Comparison of ENCODE assay signal across 9 mouse cellular contexts in the genomic region with DNA sequence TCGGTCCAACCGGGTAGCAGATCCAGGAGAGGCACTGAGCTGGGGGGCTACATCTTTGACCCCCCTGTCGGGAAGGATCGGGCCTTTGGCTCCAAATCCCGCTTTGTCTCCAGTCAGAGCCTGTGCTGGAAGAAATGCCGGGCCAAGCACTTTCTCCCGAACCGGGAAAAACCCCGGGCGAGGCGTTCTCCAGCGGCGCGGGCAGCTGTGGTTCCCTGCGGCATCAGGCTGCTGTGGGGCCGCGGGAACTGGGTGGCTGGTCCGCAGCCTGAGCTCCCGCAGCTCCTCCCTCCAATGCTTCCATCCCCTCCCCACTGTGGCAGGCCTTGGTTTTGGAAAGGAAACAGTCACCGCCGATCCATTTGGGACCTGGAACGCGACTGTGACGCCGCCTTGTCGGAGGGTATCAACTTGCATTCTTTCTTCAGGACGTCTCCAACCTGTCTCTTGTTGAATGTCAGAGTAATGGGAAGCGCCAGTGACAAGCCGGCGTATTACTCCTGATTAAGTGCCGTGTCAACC. TPM values are rescaled to one million over a fixed set of nuclear protein-coding genes. Genes with fewer than 3 reads are reported as not detected.
DNase-seq lines count a peak whose midpoint lies in the region; ATAC-seq and TF ChIP-seq lines count a peak whose summit lies in the region.
"Had no signal": no experiment of that assay in that cellular context is flagged by ENCODE, and none has a peak within 500 bp of the region (broad histone marks: within the 10 kb centered on the region; RNA-seq: fewer than 3 reads in every experiment).

No protein-coding gene starts in this region.

- no peaks in the 10 kb centered on the region for H3K4me1 ChIP-seq in ES-Bruce4 (ENCODE audit: control insufficient read depth, insufficient read depth, low read length)
- peaks cover 41% of the 10 kb centered on the region for H3K4me1 ChIP-seq in forebrain, embryonic 15.5 days
- peaks cover 34% of the 10 kb centered on the region for H3K4me1 ChIP-seq in limb, embryonic 15.5 days

- no peak for TF ChIP-seq POLR2A in ES-Bruce4 (IDR thresholded peaks at IDR 0.05; ENCODE audit: insufficient read depth, low read length)

- H3K9ac ChIP-seq in ES-Bruce4 (ENCODE audit: low read depth, poor library complexity, severe bottlenecking): peak overlapping the region; percentile 79
- H3K9ac ChIP-seq in forebrain, embryonic 15.5 days (replicated peaks): no peak overlapping the region
- H3K9ac ChIP-seq in limb, embryonic 15.5 days: no peak overlapping the region

- TF ChIP-seq CTCF in ES-Bruce4 (IDR thresholded peaks at IDR 0.05; ENCODE audit: low read depth, low read length): no peak

- H3K4me2 ChIP-seq in forebrain, embryonic 15.5 days (replicated peaks): peak overlapping the region; percentile 64
- peak overlapping the region; percentile 93 for H3K4me2 ChIP-seq in limb, embryonic 15.5 days

- H3K36me3 ChIP-seq in ES-Bruce4 (ENCODE audit: control insufficient read depth, insufficient read depth, low read length, poor library complexity, severe bottlenecking): no peaks in the 10 kb centered on the region
- no peaks in the 10 kb centered on the region for H3K36me3 ChIP-seq in forebrain, embryonic 15.5 days
- no peaks in the 10 kb centered on the region for H3K36me3 ChIP-seq in limb, embryonic 15.5 days

- H3K9me3 ChIP-seq in ES-Bruce4 (replicated peaks; ENCODE audit: control insufficient read depth, insufficient read depth, low read length, poor library complexity, severe bottlenecking): no peaks in the 10 kb centered on the region
- H3K9me3 ChIP-seq in forebrain, embryonic 15.5 days: no peaks in the 10 kb centered on the region
- H3K9me3 ChIP-seq in limb, embryonic 15.5 days: no peaks in the 10 kb centered on the region

- no peak for ATAC-seq in forebrain, embryonic 15.5 days (replicated peaks)
- no peak for ATAC-seq in limb, embryonic 15.5 days (ENCODE audit: insufficient number of reproducible peaks, low FRiP score, low TSS enrichment, low read depth)

- peaks cover 40% of the 10 kb centered on the region for H3K27me3 ChIP-seq in ES-Bruce4 (ENCODE audit: control insufficient read depth, insufficient read depth, low read length, poor library complexity, severe bottlenecking)
- peaks cover 86% of the 10 kb centered on the region for H3K27me3 ChIP-seq in forebrain, embryonic 15.5 days
- H3K27me3 ChIP-seq in limb, embryonic 15.5 days: peaks cover 96% of the 10 kb centered on the region

- under 1% methylated on average over 31 of the region's 31 CpGs for WGBS in forebrain, embryonic 15.5 days
- under 1% methylated on average over 31 of the region's 31 CpGs for WGBS in limb, embryonic 15.5 days

- peak overlapping the region; percentile 80 for H3K4me3 ChIP-seq in ES-Bruce4 (ENCODE audit: low read depth, low read length)
- H3K4me3 ChIP-seq in forebrain, embryonic 15.5 days: peak overlapping the region; percentile 40
- H3K4me3 ChIP-seq in limb, embryonic 15.5 days: peak overlapping the region; percentile 50

- DNase-seq in embryo, embryonic 10.5 days (ENCODE audit: low spot score): peak; percentile 55
- DNase-seq in embryo, embryonic 9.5 days (ENCODE audit: extremely low spot score): no peak
- no peak for DNase-seq in frontal cortex, adult 2 months (ENCODE audit: extremely low spot score in 1 of 2, low spot score in 1 of 2)
- no peak for DNase-seq in adrenal gland, adult 2 months
- DNase-seq in spleen, postnatal 14 days (ENCODE audit: low spot score in 2 of 2): no peak

- no peak overlapping the region for H3K27ac ChIP-seq in ES-Bruce4 (ENCODE audit: insufficient read depth, low read length)
- no peak overlapping the region for H3K27ac ChIP-seq in forebrain, embryonic 15.5 days (replicated peaks)
- no peak overlapping the region for H3K27ac ChIP-seq in limb, embryonic 15.5 days

- TF ChIP-seq EP300 in ES-Bruce4 (IDR thresholded peaks at IDR 0.05; ENCODE audit: insufficient read depth, low read depth, low read length): no peak

RNA-seq across cellular contexts. Expression of gene Barhl2, which starts 1.2 kb away (rescaled TPM):
- polyA plus RNA-seq in ES-Bruce4 (2011; ENCODE audit: insufficient read depth, insufficient read length, low read depth, missing spikeins): 0.34 TPM in 1 of 2 replicates, not detected in the other
- 1.1 and 1.3 TPM in 2 replicates for polyA plus RNA-seq in forebrain, embryonic 15.5 days (2015; fragmentation: Nextera tagmentation; extraction: Ambion mirVana)
- polyA plus RNA-seq in limb, embryonic 15.5 days (2015; fragmentation: Nextera tagmentation; extraction: Ambion mirVana): not detected in 2 replicates
- 2.4 and 3.0 TPM in 2 replicates for polyA plus RNA-seq in frontal cortex, adult 2 months (2012; rRNA removed)
- not detected for total RNA-seq in adrenal gland, adult 2 months (2021)
- polyA plus RNA-seq in adrenal gland, adult 2 months (2012; rRNA removed): not detected in 2 replicates
- polyA plus RNA-seq: spleen, adult 2 months had no signal
